Mouse (Mus musculus) erythroblast, embryonic 14.5 days (primary cell): Measurements from ENCODE around the gene Ssr1. TPM values are rescaled to one million over a fixed set of nuclear protein-coding genes. Genes with fewer than 3 reads are reported as not detected.

Experiments used
- H3K27me3 ChIP-seq: 2 replicates; pipeline ENCODE4 v1.6.1; 2012; ENCODE audit warnings: inconsistent platforms; ENCODE audit not compliant: control insufficient read depth
- H3K36me3 ChIP-seq: 2 replicates; pipeline ENCODE4 v1.6.1; 2012; ENCODE audit warnings: mild to moderate bottlenecking, inconsistent platforms; ENCODE audit not compliant: control insufficient read depth
- H3K4me1 ChIP-seq: 2 replicates; pipeline ENCODE4 v1.6.1; 2012; ENCODE audit warnings: inconsistent platforms; ENCODE audit not compliant: control insufficient read depth
- H3K4me3 ChIP-seq: replicated peaks from 2 replicates; pipeline ENCODE3; 2012; ENCODE audit warnings: moderate library complexity, mild to moderate bottlenecking, inconsistent platforms
- H3K9me3 ChIP-seq: 2 replicates; pipeline ENCODE4 v1.6.1; 2012; ENCODE audit warnings: low read length, inconsistent platforms, mixed read lengths; ENCODE audit not compliant: control insufficient read depth
- GATA1 ChIP-seq: IDR thresholded peaks from 2 replicates; pipeline ENCODE4 v1.6.1; 2012; ENCODE audit warnings: low read length, inconsistent platforms, mixed read lengths
- TAL1 ChIP-seq: IDR thresholded peaks from 3 replicates; pipeline ENCODE4 v1.6.1; 2012; ENCODE audit warnings: low read length, inconsistent platforms, mixed read lengths
- polyA plus RNA-seq: library from polyadenylated mRNA; stranded (reverse); fragments of >175 nt; gene quantifications from 2 replicates; pipeline ENCODE4 v1.2.3, GENCODE M21; 2012

Gene Ssr1
- polyA plus RNA-seq, 1 experiment, result 3.0 TPM

- Histone ChIP-seq H3K4me1 (peaks cover 31% of the 10 kb centered on the region), H3K9me3 (0 out of 2 replicates have a peak, but pooled peaks cover 3% of the 10 kb centered on the region), H3K4me3 (peak overlapping the region; percentile 95), H3K27me3 (no peaks in the 10 kb centered on the region), H3K36me3 (peaks cover 40% of the 10 kb centered on the region)
- TF ChIP-seq GATA1, result no peak
Measured at GRCm38 (mm10) chr13:37992638-37993371, 1.2 kb downstream of the Ssr1 start.

GRCm38 (mm10) chr13:37989701-37990100 lies 4.3 kb downstream of the Ssr1 start:
- TF ChIP-seq GATA1 (no peak), TAL1 (no peak)
- Histone ChIP-seq H3K9me3 (no peaks in the 10 kb centered on the region), H3K4me3 (no peak overlapping the region), H3K36me3 (peaks cover 71% of the 10 kb centered on the region), H3K27me3 (no peaks in the 10 kb centered on the region), H3K4me1 (peaks cover 21% of the 10 kb centered on the region)

- no peak for TF ChIP-seq TAL1
- TF ChIP-seq GATA1, result no peak
- Histone ChIP-seq H3K4me3 (no peak overlapping the region), H3K4me1 (peaks cover 2% of the 10 kb centered on the region)
Measured at GRCm38 (mm10) chr13:37986166-37986565, 7.9 kb downstream of the Ssr1 start.

GRCm38 (mm10) chr13:37981063-37981462 lies 13.0 kb downstream of the Ssr1 start:
- H3K4me3 ChIP-seq, result no peak overlapping the region
- H3K9me3 ChIP-seq, result no peaks in the 10 kb centered on the region
- no peaks in the 10 kb centered on the region for H3K4me1 ChIP-seq
- TF ChIP-seq GATA1 (no peak), TAL1 (no peak)
- H3K36me3 ChIP-seq, result peaks cover 99% of the 10 kb centered on the region
- H3K27me3 ChIP-seq, result no peaks in the 10 kb centered on the region

More at GRCm38 (mm10) chr13:37986166-37986565, 7.9 kb downstream of the Ssr1 start:
- Histone ChIP-seq H3K27me3 (no peaks in the 10 kb centered on the region), H3K36me3 (peaks cover 100% of the 10 kb centered on the region), H3K9me3 (no peaks in the 10 kb centered on the region)

GRCm38 (mm10) chr13:37980346-37980745 lies 13.7 kb downstream of the Ssr1 start:
- H3K4me3 ChIP-seq, result no peak overlapping the region
- TF ChIP-seq TAL1 (no peak), GATA1 (no peak)
- H3K9me3 ChIP-seq, result no peaks in the 10 kb centered on the region
- H3K4me1 ChIP-seq, result no peaks in the 10 kb centered on the region
- no peaks in the 10 kb centered on the region for H3K27me3 ChIP-seq
- H3K36me3 ChIP-seq, result peaks cover 99% of the 10 kb centered on the region

- Histone ChIP-seq H3K27me3 (no peaks in the 10 kb centered on the region), H3K4me1 (no peaks in the 10 kb centered on the region; the same call in 1 of the 2 replicates), H3K36me3 (peaks cover 96% of the 10 kb centered on the region), H3K9me3 (no peaks in the 10 kb centered on the region), H3K4me3 (no peak overlapping the region)
- no peak for TF ChIP-seq GATA1
- no peak for TF ChIP-seq TAL1
Measured at GRCm38 (mm10) chr13:37979506-37979905, 14.5 kb downstream of the Ssr1 start.

GRCm38 (mm10) chr13:37974731-37975130 lies 19.3 kb downstream of the Ssr1 start:
- Histone ChIP-seq H3K4me3 (no peak overlapping the region), H3K36me3 (peaks cover 76% of the 10 kb centered on the region), H3K27me3 (no peaks in the 10 kb centered on the region), H3K4me1 (peaks cover 6% of the 10 kb centered on the region), H3K9me3 (no peaks in the 10 kb centered on the region)
- TF ChIP-seq TAL1 (no peak), GATA1 (no peak)

GRCm38 (mm10) chr13:37974036-37974435 lies 20.0 kb downstream of the Ssr1 start:
- Histone ChIP-seq H3K27me3 (no peaks in the 10 kb centered on the region), H3K9me3 (no peaks in the 10 kb centered on the region), H3K4me3 (no peak overlapping the region), H3K4me1 (peaks cover 9% of the 10 kb centered on the region), H3K36me3 (peaks cover 70% of the 10 kb centered on the region)
- TF ChIP-seq GATA1 (no peak), TAL1 (no peak)

- no peak overlapping the region for H3K4me3 ChIP-seq
- peaks cover 40% of the 10 kb centered on the region for H3K36me3 ChIP-seq
- H3K4me1 ChIP-seq, result peaks cover 23% of the 10 kb centered on the region
- TF ChIP-seq GATA1, result no peak
- no peak for TF ChIP-seq TAL1
- no peaks in the 10 kb centered on the region for H3K9me3 ChIP-seq
- no peaks in the 10 kb centered on the region for H3K27me3 ChIP-seq
Measured at GRCm38 (mm10) chr13:37970887-37971530, 23.0 kb downstream of the Ssr1 start.
